Mouse (Mus musculus): Measurements from ENCODE around the gene Auts2.

The Auts2 gene

GRCm38 (mm10) chr5:132500817-132501231 is 42.3 kb downstream of the Auts2 start:
- DNase-seq (ENCODE audit: low spot score in 2 of 2) = no peak

- DNase-seq (ENCODE audit: low spot score in 2 of 2) = no peak
These were observed 44.2 kb downstream of the Auts2 start for GRCm38 (mm10) chr5:132498896-132499295.

- DNase-seq (ENCODE audit: low spot score in 2 of 2) = no peak
These were observed 45.1 kb downstream of the Auts2 start for GRCm38 (mm10) chr5:132498045-132498444.

GRCm38 (mm10) chr5:132492793-132493192 is 50.4 kb downstream of the Auts2 start:
- no peak for DNase-seq (ENCODE audit: low spot score in 2 of 2)

DNA sequence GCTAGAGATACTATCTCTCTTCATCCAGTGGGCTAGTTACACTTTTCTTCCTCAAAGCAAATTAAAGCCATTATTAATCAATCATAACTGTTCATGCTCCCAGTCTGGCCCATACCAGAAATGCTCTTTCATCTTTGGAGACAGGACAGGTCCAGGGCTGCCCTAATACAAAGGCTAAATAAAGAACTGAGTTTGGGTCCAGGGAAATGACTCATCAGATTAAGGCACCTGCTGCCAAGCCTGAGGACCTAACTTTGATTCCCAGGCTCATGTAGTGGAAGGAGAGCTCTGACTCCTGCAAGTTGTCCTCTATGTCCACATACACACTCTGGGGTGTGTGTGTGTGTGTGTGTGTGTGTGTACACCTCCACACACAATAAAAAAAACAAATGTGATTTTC is 51.1 kb downstream of the Auts2 start:
- peak; percentile 53 to 57 for DNase-seq (ENCODE audit: low spot score in 2 of 2)

GRCm38 (mm10) chr5:132491508-132491907 is 51.6 kb downstream of the Auts2 start:
- DNase-seq (ENCODE audit: low spot score in 2 of 2) = no peak

DNA sequence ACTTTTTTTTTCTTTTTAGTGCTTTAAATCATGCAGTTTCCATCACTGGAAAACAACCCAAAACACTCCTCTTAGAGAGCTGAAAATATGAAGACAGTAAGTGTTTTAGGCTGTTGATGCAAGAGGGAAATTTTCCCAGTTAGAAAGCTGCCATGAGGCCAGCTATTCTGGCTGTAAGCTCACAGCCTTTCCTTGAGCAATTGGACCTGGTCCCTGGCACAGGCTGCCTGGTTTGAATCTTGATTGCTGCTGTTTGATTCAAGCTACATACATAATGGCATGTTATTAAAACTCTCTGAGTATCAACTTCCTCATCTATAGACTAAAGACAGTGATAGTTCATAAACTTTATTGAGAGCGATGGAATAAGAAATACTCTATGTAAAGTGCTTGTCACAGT is 52.8 kb downstream of the Auts2 start:
- no peak for DNase-seq (ENCODE audit: low spot score in 2 of 2)

- no peak for DNase-seq (ENCODE audit: low spot score in 2 of 2)
These were observed 53.3 kb downstream of the Auts2 start for GRCm38 (mm10) chr5:132489736-132490313.

DNA sequence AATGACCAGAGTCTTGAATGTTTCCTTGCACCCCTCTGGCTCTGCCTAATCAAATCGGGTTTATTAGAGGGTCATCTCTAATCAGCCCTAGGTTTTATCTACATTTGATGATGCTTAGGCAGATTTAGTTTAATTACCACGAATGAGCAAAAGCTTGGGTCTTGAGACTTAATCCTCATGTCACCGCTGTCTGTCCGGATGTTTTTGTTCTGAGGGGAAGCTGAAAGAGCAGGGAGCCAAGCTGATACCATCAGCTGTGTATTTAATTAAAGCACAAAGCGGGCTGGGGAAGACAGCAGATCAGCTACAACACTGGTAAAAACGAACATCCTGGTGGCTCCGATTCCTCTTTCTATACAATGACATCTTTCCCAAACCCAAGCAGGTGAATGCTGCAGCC is 56.3 kb downstream of the Auts2 start:
- peak; percentile 38 to 47 for DNase-seq (ENCODE audit: low spot score in 2 of 2)

DNA sequence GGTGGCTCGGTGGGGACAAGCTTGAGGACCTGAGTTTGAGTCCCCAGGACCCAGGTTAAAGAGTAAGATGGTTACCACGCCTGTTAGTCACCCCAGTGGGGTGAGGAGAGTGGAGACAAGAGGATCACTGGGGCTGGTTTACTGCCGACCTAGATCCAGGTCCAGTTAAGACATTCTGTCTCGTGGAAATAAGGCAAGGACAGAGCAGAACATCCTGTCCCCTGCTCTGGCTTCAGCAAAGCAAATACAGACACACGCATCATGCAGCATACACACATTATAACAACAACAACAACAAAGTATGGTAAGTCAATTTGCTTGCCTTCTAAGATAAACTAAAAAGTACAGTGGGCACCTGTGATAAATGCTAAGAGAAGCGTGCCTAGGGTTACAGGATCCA is 57.1 kb downstream of the Auts2 start:
- DNase-seq (ENCODE audit: low spot score in 2 of 2) = no peak

GRCm38 (mm10) chr5:132485448-132485847 is 57.7 kb downstream of the Auts2 start:
- DNase-seq (ENCODE audit: low spot score in 2 of 2) = no peak

DNA sequence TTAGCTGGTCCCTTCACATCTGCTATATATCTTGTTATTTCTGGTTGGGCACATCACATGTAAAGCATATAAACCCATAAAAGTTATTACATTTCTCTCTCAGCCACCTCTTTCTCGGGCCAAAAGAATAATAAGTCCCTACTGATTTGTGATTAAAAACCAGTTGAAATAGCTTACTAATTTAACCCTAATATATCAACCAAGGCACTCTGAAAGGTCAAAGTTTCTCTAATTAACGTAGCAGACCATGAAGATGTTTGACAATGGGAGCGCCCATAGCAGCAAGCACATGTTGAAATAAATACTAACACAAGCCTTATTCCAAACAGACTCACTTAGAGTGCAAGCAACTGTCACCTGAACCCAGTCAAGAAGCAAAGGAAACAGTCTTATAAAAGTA is 61.7 kb downstream of the Auts2 start:
- no peak for DNase-seq (ENCODE audit: low spot score in 2 of 2)

- DNase-seq (ENCODE audit: low spot score in 2 of 2) = no peak
These were observed 62.7 kb downstream of the Auts2 start for GRCm38 (mm10) chr5:132480461-132480860.

- no peak for DNase-seq (ENCODE audit: low spot score in 2 of 2)
These were observed 63.8 kb downstream of the Auts2 start for GRCm38 (mm10) chr5:132479227-132479857.

DNA sequence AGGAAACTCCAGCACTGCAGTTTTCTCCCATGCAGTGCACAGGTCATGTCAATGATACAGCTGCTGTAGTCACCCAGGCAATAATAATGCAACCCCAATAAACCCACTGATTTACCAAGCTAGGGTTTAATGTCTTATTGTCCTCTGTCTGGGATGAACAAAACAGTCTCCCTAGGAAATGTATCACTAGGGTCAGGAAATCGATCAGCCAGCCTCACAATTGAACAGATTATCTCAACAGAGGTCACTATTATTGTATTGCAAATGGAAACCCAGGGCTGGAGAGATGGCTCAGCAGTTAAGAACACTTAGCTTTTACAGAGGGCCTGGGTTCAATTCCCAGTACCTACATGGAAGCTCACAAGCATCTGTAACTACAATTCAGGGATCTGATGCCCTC is 65.6 kb downstream of the Auts2 start:
- no peak for DNase-seq (ENCODE audit: low spot score in 2 of 2)

DNA sequence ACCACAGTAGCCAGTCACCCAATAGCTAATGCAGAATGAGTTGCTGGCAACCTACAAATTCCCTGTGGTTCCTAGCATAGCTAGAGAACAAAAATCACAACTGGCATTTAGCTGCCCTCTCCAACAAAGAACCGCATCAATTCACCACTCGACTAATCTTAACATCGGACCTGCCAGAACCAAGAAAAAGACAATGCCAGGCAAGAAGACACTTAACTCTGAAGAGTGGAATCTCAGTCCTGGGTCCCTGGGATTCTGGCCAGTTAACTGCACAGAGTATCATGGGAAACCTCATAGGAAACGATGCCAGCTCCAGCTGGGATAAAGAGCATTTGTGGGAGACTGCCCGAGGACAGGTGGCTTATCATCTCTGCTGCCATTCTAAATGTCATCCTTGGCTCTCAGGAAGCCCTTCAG is 70.2 kb downstream of the Auts2 start:
- DNase-seq (ENCODE audit: low spot score in 2 of 2) = peak; percentile 10 to 39

DNA sequence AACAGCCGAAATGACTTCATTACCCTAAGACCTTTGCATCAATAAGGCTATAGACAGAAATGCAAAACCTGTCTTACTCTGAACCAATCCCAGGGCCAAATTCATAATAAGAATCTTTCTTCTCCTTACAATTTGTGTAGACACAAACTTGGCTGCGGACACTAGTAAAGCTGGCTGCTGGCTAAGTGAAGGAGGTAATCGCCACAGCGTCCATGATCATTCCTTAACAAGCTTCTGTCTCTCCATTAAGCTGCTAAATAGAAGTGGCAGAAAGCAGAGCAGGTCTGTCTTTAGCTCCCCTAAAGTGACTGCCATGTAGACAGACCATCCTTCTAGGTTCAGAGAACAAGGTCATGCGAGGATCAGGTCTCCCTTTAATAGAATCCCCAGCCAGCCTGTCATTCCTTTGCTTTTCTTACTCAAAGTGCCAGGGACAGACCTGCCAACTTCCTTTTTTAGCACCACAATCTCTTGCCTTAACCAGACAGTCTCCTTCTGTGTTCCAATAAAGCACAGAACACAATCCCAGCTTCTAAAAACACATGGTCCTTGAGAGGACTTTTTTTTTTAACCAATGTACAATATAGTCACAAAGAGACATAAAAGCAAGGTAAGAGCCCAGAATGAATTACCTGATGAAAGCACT is 70.8 kb downstream of the Auts2 start:
- peak; percentile 51 to 60 for DNase-seq (ENCODE audit: low spot score in 2 of 2)

DNA sequence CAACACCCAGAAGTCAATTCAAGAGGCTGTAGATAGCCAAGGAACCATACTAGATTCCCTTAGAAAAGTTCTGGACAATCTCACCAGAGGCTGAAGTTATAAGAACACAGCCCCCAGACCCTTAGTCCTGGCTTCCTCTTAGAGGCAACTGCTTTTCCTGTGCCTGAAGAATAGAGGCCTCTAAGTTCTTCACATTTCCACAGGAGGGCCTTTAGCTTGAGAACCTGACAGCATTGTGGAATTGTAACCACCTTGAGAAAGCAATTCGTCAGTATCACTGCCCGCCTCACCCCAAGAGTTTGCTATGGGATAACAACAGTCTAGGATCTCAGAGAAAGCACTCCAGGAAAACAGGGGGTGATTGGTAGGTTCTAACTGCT is 75.8 kb downstream of the Auts2 start:
- DNase-seq (ENCODE audit: low spot score in 2 of 2) = no peak

- peak in 1 of 2 experiments; percentile 44 for DNase-seq (ENCODE audit: low spot score in 2 of 2)
These were observed 76.4 kb downstream of the Auts2 start for GRCm38 (mm10) chr5:132466427-132467363.

GRCm38 (mm10) chr5:132462560-132462959 is 80.6 kb downstream of the Auts2 start:
- no peak for DNase-seq (ENCODE audit: low spot score in 2 of 2)

GRCm38 (mm10) chr5:132458498-132458897 is 84.6 kb downstream of the Auts2 start:
- no peak for DNase-seq (ENCODE audit: low spot score in 2 of 2)

DNA sequence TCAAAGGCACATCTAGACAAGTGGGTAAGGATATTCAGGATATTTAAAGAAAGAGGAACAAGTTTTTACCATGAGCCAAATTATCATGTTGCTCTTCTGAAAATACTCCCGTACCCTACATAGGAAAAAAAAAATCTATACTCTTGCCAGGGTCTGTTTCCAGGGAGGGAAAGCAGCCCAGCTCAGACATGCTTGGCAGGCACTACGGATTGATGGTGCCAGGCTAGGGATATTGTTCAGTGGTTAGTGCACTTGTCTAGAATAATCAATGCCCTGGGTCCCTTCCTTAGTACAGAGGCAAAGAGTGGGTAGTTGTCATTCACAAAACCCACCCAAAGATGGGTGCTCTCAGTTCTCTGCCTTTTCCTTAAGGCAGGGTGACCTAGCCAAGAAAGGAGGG is 90.8 kb downstream of the Auts2 start:
- DNase-seq (ENCODE audit: low spot score in 2 of 2) = no peak

All from heart, adult 9 months (tissue).